Mouse (Mus musculus): ENCODE measurements around the gene Tollip. TPM values are rescaled to one million over a fixed set of nuclear protein-coding genes. Genes with fewer than 3 reads are reported as not detected.
A peak's percentile ranks its signal among the peaks of the same experiment; 100 is the strongest.

Tollip gene
- 10 to 100 TPM; 31.1 to 34.3 TPM for total RNA-seq (2021)
- long read RNA-seq, experiment 1, transcript Tollip-201 (6 exons, 3,788 nt) = major isoform, 64 of 77 reads
- long read RNA-seq, experiment 1, transcript Tollip-203 (7 exons, 1,892 nt) = minor isoform, 5 of 77 reads
- long read RNA-seq, experiment 1, partial matches to known transcripts = 2 of 77 reads
- long read RNA-seq, experiment 1, other reads (novel, unspliced or antisense) = 6 of 77 reads
- long read RNA-seq, experiment 2, transcript Tollip-203 (7 exons, 1,892 nt) = minor isoform, 7 of 73 reads
- long read RNA-seq, experiment 2, transcript Tollip-201 (6 exons, 3,788 nt) = major isoform, 59 of 73 reads
- long read RNA-seq, experiment 2, partial matches to known transcripts = 2 of 73 reads
- long read RNA-seq, experiment 2, other reads (novel, unspliced or antisense) = 5 of 73 reads

GRCm38 (mm10) chr7:141918407-141918806 is at the start of gene Tollip:
Gene Tollip, minus strand, starts transcription at chr7:141918507.
- no peak for DNase-seq (ENCODE audit: low spot score in 2 of 2)

- no peak for DNase-seq (ENCODE audit: low spot score in 2 of 2)
Measured at GRCm38 (mm10) chr7:141966281-141966680, 48.0 kb upstream of the Tollip start.

- DNase-seq (ENCODE audit: low spot score in 2 of 2) = no peak
Measured at GRCm38 (mm10) chr7:141962521-141962920, 44.2 kb upstream of the Tollip start.

GRCm38 (mm10) chr7:141961491-141961890 is 43.2 kb upstream of the Tollip start:
- no peak for DNase-seq (ENCODE audit: low spot score in 2 of 2)

GRCm38 (mm10) chr7:141960926-141961325 is 42.6 kb upstream of the Tollip start:
- no peak for DNase-seq (ENCODE audit: low spot score in 2 of 2)

- no peak for DNase-seq (ENCODE audit: low spot score in 2 of 2)
Measured at GRCm38 (mm10) chr7:141959133-141959532, 40.8 kb upstream of the Tollip start.

GRCm38 (mm10) chr7:141958211-141958610 is 39.9 kb upstream of the Tollip start:
- no peak for DNase-seq (ENCODE audit: low spot score in 2 of 2)

GRCm38 (mm10) chr7:141957524-141958051 is 39.3 kb upstream of the Tollip start:
- no peak for DNase-seq (ENCODE audit: low spot score in 2 of 2)

GRCm38 (mm10) chr7:141956174-141956566 is 37.9 kb upstream of the Tollip start:
- no peak for DNase-seq (ENCODE audit: low spot score in 2 of 2)

GRCm38 (mm10) chr7:141955565-141956173 is 37.4 kb upstream of the Tollip start:
- no peak for DNase-seq (ENCODE audit: low spot score in 2 of 2)

GRCm38 (mm10) chr7:141953616-141954015 is 35.3 kb upstream of the Tollip start:
- no peak for DNase-seq (ENCODE audit: low spot score in 2 of 2)

- DNase-seq (ENCODE audit: low spot score in 2 of 2) = no peak
Measured at GRCm38 (mm10) chr7:141952920-141953319, 34.6 kb upstream of the Tollip start.

GRCm38 (mm10) chr7:141951821-141952220 is 33.5 kb upstream of the Tollip start:
- DNase-seq (ENCODE audit: low spot score in 2 of 2) = no peak

GRCm38 (mm10) chr7:141950104-141951013 is 32.1 kb upstream of the Tollip start:
- peak in 1 of 2 experiments; percentile 33 for DNase-seq (ENCODE audit: low spot score in 2 of 2)

GRCm38 (mm10) chr7:141949799-141950103 is 31.4 kb upstream of the Tollip start:
- no peak for DNase-seq (ENCODE audit: low spot score in 2 of 2)

GRCm38 (mm10) chr7:141948906-141949798 is 30.8 kb upstream of the Tollip start, which contains the start of gene Brsk2:
Gene Brsk2, plus strand, starts transcription at chr7:141949751.
- DNase-seq (ENCODE audit: low spot score in 2 of 2) = peak; percentile 94 to 95

GRCm38 (mm10) chr7:141948045-141948444 is 29.7 kb upstream of the Tollip start:
- DNase-seq (ENCODE audit: low spot score in 2 of 2) = no peak

GRCm38 (mm10) chr7:141947512-141947911 is 29.2 kb upstream of the Tollip start:
- DNase-seq (ENCODE audit: low spot score in 2 of 2) = no peak

GRCm38 (mm10) chr7:141945927-141946326 is 27.6 kb upstream of the Tollip start:
- DNase-seq (ENCODE audit: low spot score in 2 of 2) = no peak

- no peak for DNase-seq (ENCODE audit: low spot score in 2 of 2)
Measured at GRCm38 (mm10) chr7:141943444-141943843, 25.1 kb upstream of the Tollip start.

All from gastrocnemius, postnatal 4 days (tissue).